Mouse (Mus musculus): ENCODE results near the gene Iscu. TPM values are rescaled to one million over a fixed set of nuclear protein-coding genes. Genes with fewer than 3 reads are reported as not detected.
"Not testable (repeated sequence)": the region's sequence is repeated elsewhere in the genome, so short reads cannot be mapped to it uniquely, and the experiment has no call there.

Gene Iscu
- polyA plus RNA-seq, 2 experiments from 2014 or later, result 7.1 to 10.8 TPM

- ATAC-seq, result no peak
These were observed 16.7 kb downstream of the Iscu start for GRCm38 (mm10) chr5:113789075-113789788.

- no peak for ATAC-seq
These were observed 18.1 kb downstream of the Iscu start for GRCm38 (mm10) chr5:113790453-113791196.

- ATAC-seq, result no peak
These were observed 18.9 kb downstream of the Iscu start for GRCm38 (mm10) chr5:113791197-113792095.

GRCm38 (mm10) chr5:113796401-113797148, 24.0 kb downstream of the Iscu start:
- ATAC-seq, result no peak

- no peak for ATAC-seq
These were observed 24.8 kb downstream of the Iscu start for GRCm38 (mm10) chr5:113797149-113797882.

GRCm38 (mm10) chr5:113798525-113798924, 26.0 kb downstream of the Iscu start:
- no peak for ATAC-seq

GRCm38 (mm10) chr5:113799691-113800090, 27.1 kb downstream of the Iscu start:
- no peak for ATAC-seq

GRCm38 (mm10) chr5:113800280-113800679, 27.7 kb downstream of the Iscu start, which contains the start of gene Tmem119:
TSS of gene Tmem119 (minus strand) at chr5:113800516.
- no peak for ATAC-seq

GRCm38 (mm10) chr5:113804395-113804966, 31.9 kb downstream of the Iscu start:
- no peak for ATAC-seq

GRCm38 (mm10) chr5:113805301-113805700, 32.8 kb downstream of the Iscu start:
- ATAC-seq, result no peak

GRCm38 (mm10) chr5:113806414-113806813, 33.9 kb downstream of the Iscu start:
- no peak for ATAC-seq

- no peak for ATAC-seq
These were observed 35.2 kb downstream of the Iscu start for GRCm38 (mm10) chr5:113807712-113808111.

- ATAC-seq, result no peak
These were observed 35.6 kb downstream of the Iscu start for GRCm38 (mm10) chr5:113808177-113808576.

GRCm38 (mm10) chr5:113810111-113810510, 37.6 kb downstream of the Iscu start:
- no peak for ATAC-seq

GRCm38 (mm10) chr5:113811824-113812420, 39.4 kb downstream of the Iscu start:
- ATAC-seq, result not testable (repeated sequence)

GRCm38 (mm10) chr5:113812638-113813037, 40.1 kb downstream of the Iscu start:
- no peak for ATAC-seq

- ATAC-seq, result no peak
These were observed 41.1 kb downstream of the Iscu start for GRCm38 (mm10) chr5:113813608-113814007.

- ATAC-seq, result peak; percentile 79
These were observed 41.8 kb downstream of the Iscu start for GRCm38 (mm10) chr5:113814111-113815040.

- no peak for ATAC-seq
These were observed 42.5 kb downstream of the Iscu start for GRCm38 (mm10) chr5:113815041-113815389.
